Mouse (Mus musculus) cerebellum, adult 18-20 months (tissue): Measurements from ENCODE around the gene Rev1.

Experiments used
- DNase-seq, 2 experiments: peaks; one replicate each; pipeline ENCODE4 v3.0.0; 2021

Gene Rev1

GRCm38 (mm10) chr1:38129501-38130267 lies at the start of gene Rev1:
Gene Rev1, minus strand, starts transcription at chr1:38129801.
- DNase-seq = peak; percentile 95 to 99

GRCm38 (mm10) chr1:38178929-38179328 lies 49.3 kb upstream of the Rev1 start:
- DNase-seq = no peak

- no peak for DNase-seq
These were observed 46.5 kb upstream of the Rev1 start for GRCm38 (mm10) chr1:38176077-38176476.

GRCm38 (mm10) chr1:38171874-38172273 lies 42.3 kb upstream of the Rev1 start:
- no peak for DNase-seq

- no peak for DNase-seq
These were observed 36.1 kb upstream of the Rev1 start for GRCm38 (mm10) chr1:38165696-38166095.

GRCm38 (mm10) chr1:38150086-38150485 lies 20.5 kb upstream of the Rev1 start:
- no peak for DNase-seq

- no peak for DNase-seq
These were observed 16.4 kb upstream of the Rev1 start for GRCm38 (mm10) chr1:38146008-38146407.

- DNase-seq = no peak
These were observed 11.8 kb upstream of the Rev1 start for GRCm38 (mm10) chr1:38141371-38141770.

- no peak for DNase-seq
These were observed 11.3 kb upstream of the Rev1 start for GRCm38 (mm10) chr1:38140911-38141310.

GRCm38 (mm10) chr1:38139396-38139795 lies 9.8 kb upstream of the Rev1 start:
- DNase-seq = no peak

GRCm38 (mm10) chr1:38132942-38133341 lies 3.3 kb upstream of the Rev1 start:
- no peak for DNase-seq

- peak in 1 of 2 experiments; percentile 23 for DNase-seq
These were observed 1.3 kb upstream of the Rev1 start for GRCm38 (mm10) chr1:38130715-38131483.

GRCm38 (mm10) chr1:38128919-38129436 lies 623 bp downstream of the Rev1 start:
- peak; percentile 68 to 84 for DNase-seq

- DNase-seq = no peak
These were observed 2.6 kb downstream of the Rev1 start for GRCm38 (mm10) chr1:38127036-38127435.

- DNase-seq = no peak
These were observed 3.2 kb downstream of the Rev1 start for GRCm38 (mm10) chr1:38126426-38126825.

GRCm38 (mm10) chr1:38124261-38124660 lies 5.3 kb downstream of the Rev1 start:
- DNase-seq = no peak

- DNase-seq = no peak
These were observed 8.7 kb downstream of the Rev1 start for GRCm38 (mm10) chr1:38120877-38121276.

- no peak for DNase-seq
These were observed 11.0 kb downstream of the Rev1 start for GRCm38 (mm10) chr1:38118624-38119023.

- no peak for DNase-seq
These were observed 19.8 kb downstream of the Rev1 start for GRCm38 (mm10) chr1:38109786-38110185.

GRCm38 (mm10) chr1:38103813-38104212 lies 25.8 kb downstream of the Rev1 start:
- no peak for DNase-seq

- no peak for DNase-seq
These were observed 26.4 kb downstream of the Rev1 start for GRCm38 (mm10) chr1:38103214-38103613.

- no peak for DNase-seq
These were observed 48.3 kb downstream of the Rev1 start for GRCm38 (mm10) chr1:38081316-38081715.

- no peak for DNase-seq
These were observed 58.3 kb downstream of the Rev1 start for GRCm38 (mm10) chr1:38071326-38071725.

GRCm38 (mm10) chr1:38067276-38067675 lies 62.3 kb downstream of the Rev1 start:
- peak; percentile 28 to 40 for DNase-seq
